Mouse (Mus musculus): ENCODE measurements around the gene Tmem132a. TPM values are rescaled to one million over a fixed set of nuclear protein-coding genes. Genes with fewer than 3 reads are reported as not detected.

The Tmem132a gene
- total and polyA plus RNA-seq, 3 experiments: 10.7 to 12.0 (median 11.5) TPM

DNA sequence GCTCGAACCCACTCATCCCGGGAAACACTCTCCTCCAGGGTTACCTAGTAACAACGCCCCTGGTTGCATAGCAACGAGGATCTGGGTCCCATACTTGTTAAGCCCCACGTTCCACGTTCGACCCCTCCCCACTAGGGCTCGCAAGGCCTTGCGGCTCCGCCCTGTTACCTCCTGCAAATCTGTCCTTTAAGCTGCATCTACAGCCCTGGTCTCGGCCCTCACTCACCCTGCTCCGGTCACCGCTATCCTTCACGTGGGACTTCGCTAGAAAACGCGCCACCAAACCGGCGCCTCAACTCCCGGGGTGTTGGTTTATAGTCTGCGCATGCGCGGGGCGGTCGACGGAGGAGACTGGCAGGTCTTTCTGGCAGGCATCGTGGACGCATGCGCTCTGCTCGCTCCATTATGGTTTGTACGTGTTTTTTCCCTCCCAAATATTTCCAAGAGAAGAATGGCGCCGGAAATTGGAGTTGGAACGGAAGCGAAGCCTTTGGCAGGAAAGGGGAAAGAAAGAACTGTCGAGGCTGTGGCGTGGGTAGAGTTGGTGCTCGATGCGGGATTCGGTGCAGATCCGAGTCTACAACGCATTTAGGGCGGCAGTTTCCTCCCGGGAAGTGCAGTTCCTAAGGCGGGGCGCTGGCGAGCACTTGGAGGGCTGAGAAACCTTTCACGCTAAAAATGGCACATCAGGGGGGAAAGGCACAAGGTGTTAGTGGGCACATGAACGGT is 11.8 kb upstream of the Tmem132a start, which contains the start of gene Tmem109:
TSS of gene Tmem109 (minus strand) at position 576 of the 729 bp plus-strand sequence.
- Histone ChIP-seq H3K79me2 (replicated peaks; ENCODE audit: control insufficient read depth, insufficient read depth, low read length) (peaks cover 3% of the 10 kb centered on the region; the same call in 1 of the 2 replicates), H3K4me1 (ENCODE audit: control insufficient read depth, insufficient read depth, low read length) (peaks cover 12% of the 10 kb centered on the region), H3K27ac (peak within 1 kb of the TSS; percentile 94), H3K9ac (ENCODE audit: low read depth, low read length) (peak within 1 kb of the TSS; percentile 85), H3K27me3 (ENCODE audit: control insufficient read depth, insufficient read depth, low read length) (no peaks in the 10 kb centered on the region), H3K4me3 (peak within 1 kb of the TSS; percentile 70), H3K36me3 (ENCODE audit: control insufficient read depth, insufficient read depth, low read length) (peaks cover 2% of the 10 kb centered on the region)
- intact Hi-C loops (cut with DNase I): loop anchor here (1.0 to 5.0 kb wide), 2 partner anchors 14 to 164 kb away; partner anchors contain the start of gene Prpf19
- WGBS: under 1% methylated on average over 49 of the region's 49 CpGs
- TF ChIP-seq POLR2A (IDR thresholded peaks at IDR 0.05; ENCODE audit: insufficient read depth, low read depth, low read length): peak; percentile 82
- peak; percentile 25; the same call in 1 of the 2 replicates for TF ChIP-seq EP300 (IDR thresholded peaks at IDR 0.05; ENCODE audit: insufficient read depth, low read depth, low read length)
- peak; percentile 50 for TF ChIP-seq CTCF (IDR thresholded peaks at IDR 0.05)
- peak; percentile 90 to 95 for DNase-seq

DNA sequence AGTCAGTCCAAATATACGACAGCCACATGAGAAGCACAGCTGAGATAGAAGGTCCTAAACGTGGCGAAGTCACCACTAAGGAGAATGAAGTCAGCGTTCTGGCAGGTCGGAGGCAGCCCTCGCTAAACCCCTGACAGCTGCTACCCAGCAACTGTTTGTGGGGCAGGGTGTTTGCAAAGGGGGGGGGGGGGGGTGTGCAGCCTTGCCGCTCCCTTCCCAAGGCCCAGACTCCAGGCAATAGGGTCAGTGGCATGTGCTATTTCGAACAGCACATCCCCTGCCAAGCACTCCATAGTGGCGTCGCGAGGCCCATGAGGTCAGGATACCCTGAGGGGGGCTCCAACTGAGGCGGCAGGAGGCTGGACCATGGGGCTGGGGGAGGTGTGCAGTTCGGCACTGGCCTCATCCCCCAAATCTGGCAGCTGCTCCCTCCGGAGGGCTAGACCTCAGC is 11.3 kb upstream of the Tmem132a start:
- WGBS: 0% methylated on average over 14 of the region's 14 CpGs
- DNase-seq: peak in 1 of 2 experiments; percentile 47
- no peaks in the 10 kb centered on the region for H3K27me3 ChIP-seq (ENCODE audit: control insufficient read depth, insufficient read depth, low read length)
- H3K27ac ChIP-seq: peak overlapping the region; percentile 94
- intact Hi-C loops (cut with DNase I): loop anchor here (5.0 kb wide), 1 partner anchor 164 kb away; no protein-coding TSS in a partner anchor
- H3K9ac ChIP-seq (ENCODE audit: low read depth, low read length): peak overlapping the region; percentile 85
- TF ChIP-seq POLR2A (IDR thresholded peaks at IDR 0.05; ENCODE audit: insufficient read depth, low read depth, low read length): no peak
- peaks cover 12% of the 10 kb centered on the region for H3K4me1 ChIP-seq (ENCODE audit: control insufficient read depth, insufficient read depth, low read length)
- peaks cover 2% of the 10 kb centered on the region for H3K36me3 ChIP-seq (ENCODE audit: control insufficient read depth, insufficient read depth, low read length)
- peaks cover 3% of the 10 kb centered on the region; the same call in 1 of the 2 replicates for H3K79me2 ChIP-seq (replicated peaks; ENCODE audit: control insufficient read depth, insufficient read depth, low read length)
- H3K4me3 ChIP-seq: peak overlapping the region; percentile 70

DNA sequence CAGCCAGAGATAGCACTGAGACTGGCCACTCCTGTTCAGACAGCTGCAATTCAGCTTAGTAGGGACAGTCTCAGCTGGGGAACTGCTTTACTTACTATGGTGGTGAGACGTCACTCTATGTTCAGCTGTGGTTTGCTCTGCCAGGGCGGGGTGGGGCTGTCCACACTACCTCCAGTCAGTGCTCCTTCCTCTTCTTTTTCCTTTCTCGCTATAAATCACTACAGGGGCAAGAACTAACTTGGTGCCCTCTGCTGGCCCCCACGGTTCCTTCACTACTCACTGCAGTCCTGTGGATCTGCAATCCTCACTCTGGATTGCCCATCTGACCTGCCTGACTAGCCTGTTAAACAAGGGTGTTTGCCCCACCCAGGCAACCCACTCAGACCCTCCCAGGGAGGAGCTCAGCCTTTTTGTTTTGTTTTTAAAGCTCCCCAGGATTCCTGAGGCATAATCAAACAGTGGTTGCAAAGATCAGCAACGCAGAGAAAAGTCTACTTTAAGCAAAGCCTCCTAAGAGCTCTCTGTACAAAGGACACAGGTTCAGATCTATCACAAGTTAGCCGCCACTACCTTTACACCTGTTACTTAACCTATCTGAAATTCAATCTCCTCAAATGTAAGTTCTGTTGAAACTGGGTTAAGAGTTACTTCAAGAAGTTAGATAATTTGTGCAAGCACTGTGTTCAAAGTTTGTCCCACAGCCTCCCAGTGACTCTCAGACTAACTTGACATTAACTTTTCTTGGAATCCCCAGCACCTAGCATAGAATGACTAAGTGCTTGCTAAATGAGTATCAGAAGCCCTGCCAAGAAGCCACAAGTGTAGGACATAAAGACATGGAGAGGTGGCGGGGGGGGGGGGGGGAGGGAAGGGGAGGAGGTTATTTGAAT is 10.6 kb upstream of the Tmem132a start:
- intact Hi-C loops (cut with DNase I): loop anchor here (5.0 kb wide), 1 partner anchor 163 kb away; no protein-coding TSS in a partner anchor
- 19% methylated on average over 7 of the region's 7 CpGs for WGBS
- DNase-seq: peak; percentile 66 to 75

DNA sequence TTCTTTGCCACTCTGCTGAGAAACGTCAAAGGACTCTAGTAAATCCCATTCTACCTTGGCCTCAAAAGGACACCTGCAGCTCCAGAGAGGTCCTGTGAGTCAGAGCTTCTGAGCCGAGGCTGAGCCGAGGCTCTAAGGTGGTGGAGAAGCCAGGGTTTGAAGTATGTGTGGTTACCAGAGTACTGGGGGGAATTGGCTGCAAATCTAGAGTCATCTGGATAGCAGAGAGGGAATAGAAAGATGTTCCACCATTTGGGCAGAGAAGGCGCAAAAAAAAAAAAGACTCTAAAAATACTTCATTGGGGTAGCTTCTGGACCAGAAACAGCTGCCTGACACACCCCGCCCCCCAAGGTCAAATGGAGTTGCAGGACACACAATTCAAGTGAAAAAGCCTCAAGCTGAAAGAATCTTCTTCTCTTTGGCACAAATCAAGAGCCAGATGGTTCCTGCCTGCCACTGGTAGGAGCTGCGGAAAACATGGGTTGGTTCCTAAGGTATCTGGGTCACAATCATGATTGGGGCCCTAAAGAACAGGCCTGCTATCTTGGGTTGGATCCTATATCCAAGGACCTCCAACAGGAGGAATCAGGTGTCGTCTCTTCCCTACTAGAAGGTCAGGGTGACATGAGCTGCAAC is 8.6 kb upstream of the Tmem132a start:
- intact Hi-C loops (cut with DNase I): loop anchor here (5.0 kb wide), 1 partner anchor 739 kb away; no protein-coding TSS in a partner anchor
- no peak overlapping the region for H3K4me3 ChIP-seq
- WGBS: 72% methylated on average over 7 of the region's 7 CpGs
- DNase-seq: no peak
- no peak overlapping the region for H3K27ac ChIP-seq
- TF ChIP-seq CTCF (IDR thresholded peaks at IDR 0.05) (no peak), EP300 (IDR thresholded peaks at IDR 0.05; ENCODE audit: insufficient read depth, low read depth, low read length) (no peak), POLR2A (IDR thresholded peaks at IDR 0.05; ENCODE audit: insufficient read depth, low read depth, low read length) (no peak)
- H3K79me2 ChIP-seq (replicated peaks; ENCODE audit: control insufficient read depth, insufficient read depth, low read length): peaks cover 3% of the 10 kb centered on the region; the same call in 1 of the 2 replicates
- no peak overlapping the region for H3K9ac ChIP-seq (ENCODE audit: low read depth, low read length)
- no peaks in the 10 kb centered on the region for H3K27me3 ChIP-seq (ENCODE audit: control insufficient read depth, insufficient read depth, low read length)
- peaks cover 12% of the 10 kb centered on the region for H3K4me1 ChIP-seq (ENCODE audit: control insufficient read depth, insufficient read depth, low read length)
- peaks cover 2% of the 10 kb centered on the region for H3K36me3 ChIP-seq (ENCODE audit: control insufficient read depth, insufficient read depth, low read length)

More for the DNA sequence above, 10.6 kb upstream of the Tmem132a start:
- no peak overlapping the region; the same call in 1 of the 2 replicates for H3K9ac ChIP-seq (ENCODE audit: low read depth, low read length)
- no peak for TF ChIP-seq POLR2A (IDR thresholded peaks at IDR 0.05; ENCODE audit: insufficient read depth, low read depth, low read length)
- TF ChIP-seq CTCF (IDR thresholded peaks at IDR 0.05): peak; percentile 72
- TF ChIP-seq EP300 (IDR thresholded peaks at IDR 0.05; ENCODE audit: insufficient read depth, low read depth, low read length): 0 out of 2 replicates have a peak, but pooled peaks have one; percentile 35
- H3K79me2 ChIP-seq (replicated peaks; ENCODE audit: control insufficient read depth, insufficient read depth, low read length): peaks cover 3% of the 10 kb centered on the region; the same call in 1 of the 2 replicates
- peaks cover 12% of the 10 kb centered on the region for H3K4me1 ChIP-seq (ENCODE audit: control insufficient read depth, insufficient read depth, low read length)
- H3K27me3 ChIP-seq (ENCODE audit: control insufficient read depth, insufficient read depth, low read length): no peaks in the 10 kb centered on the region
- H3K36me3 ChIP-seq (ENCODE audit: control insufficient read depth, insufficient read depth, low read length): peaks cover 2% of the 10 kb centered on the region
- peak overlapping the region; percentile 70 for H3K4me3 ChIP-seq
- H3K27ac ChIP-seq: peak overlapping the region; percentile 94

DNA sequence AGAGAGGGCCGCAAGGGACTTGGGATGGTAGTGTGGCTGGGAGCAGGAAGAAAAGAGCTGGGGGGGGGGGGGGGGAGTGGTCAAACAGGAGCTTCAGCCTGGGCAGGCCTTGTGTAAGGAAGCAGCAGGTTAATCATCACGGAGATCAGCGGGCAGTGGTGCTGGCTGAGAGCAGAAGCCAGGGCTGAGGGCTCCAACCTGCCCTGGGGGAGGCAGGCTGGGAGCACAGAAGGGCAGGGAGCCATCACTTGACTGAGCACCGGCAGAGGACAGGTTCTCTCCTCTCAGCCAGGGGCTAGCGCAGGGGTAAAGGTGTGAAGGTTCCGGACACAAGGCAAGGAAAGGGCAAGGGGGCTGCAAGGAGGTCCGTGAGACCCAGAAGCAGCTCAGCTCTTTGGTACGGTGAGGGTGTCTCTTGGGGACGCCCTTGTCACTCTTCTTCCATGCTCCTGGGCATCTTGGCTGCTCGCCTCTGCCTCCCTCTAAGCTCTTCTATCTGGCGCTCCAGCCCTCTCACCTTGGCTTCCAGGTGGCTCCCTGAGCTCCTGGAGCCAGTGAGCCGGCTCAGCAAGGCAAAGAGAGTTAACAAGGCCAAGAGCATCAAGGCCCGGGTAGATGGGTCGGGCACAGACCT is 1.7 kb upstream of the Tmem132a start:
- H3K36me3 ChIP-seq (ENCODE audit: control insufficient read depth, insufficient read depth, low read length): no peaks in the 10 kb centered on the region; the same call in 1 of the 2 replicates
- 80% methylated on average over 14 of the region's 14 CpGs for WGBS
- H3K9ac ChIP-seq (ENCODE audit: low read depth, low read length): no peak overlapping the region
- H3K4me1 ChIP-seq (ENCODE audit: control insufficient read depth, insufficient read depth, low read length): peaks cover 5% of the 10 kb centered on the region
- no peaks in the 10 kb centered on the region for H3K27me3 ChIP-seq (ENCODE audit: control insufficient read depth, insufficient read depth, low read length)
- TF ChIP-seq EP300 (IDR thresholded peaks at IDR 0.05; ENCODE audit: insufficient read depth, low read depth, low read length) (no peak), POLR2A (IDR thresholded peaks at IDR 0.05; ENCODE audit: insufficient read depth, low read depth, low read length) (no peak), CTCF (IDR thresholded peaks at IDR 0.05) (no peak)
- no peak for DNase-seq
- no peaks in the 10 kb centered on the region; the same call in 1 of the 2 replicates for H3K79me2 ChIP-seq (replicated peaks; ENCODE audit: control insufficient read depth, insufficient read depth, low read length)
- no peak overlapping the region for H3K27ac ChIP-seq
- intact Hi-C loops (cut with DNase I): no loop called here
- no peak overlapping the region for H3K4me3 ChIP-seq
